In the genomic region with DNA sequence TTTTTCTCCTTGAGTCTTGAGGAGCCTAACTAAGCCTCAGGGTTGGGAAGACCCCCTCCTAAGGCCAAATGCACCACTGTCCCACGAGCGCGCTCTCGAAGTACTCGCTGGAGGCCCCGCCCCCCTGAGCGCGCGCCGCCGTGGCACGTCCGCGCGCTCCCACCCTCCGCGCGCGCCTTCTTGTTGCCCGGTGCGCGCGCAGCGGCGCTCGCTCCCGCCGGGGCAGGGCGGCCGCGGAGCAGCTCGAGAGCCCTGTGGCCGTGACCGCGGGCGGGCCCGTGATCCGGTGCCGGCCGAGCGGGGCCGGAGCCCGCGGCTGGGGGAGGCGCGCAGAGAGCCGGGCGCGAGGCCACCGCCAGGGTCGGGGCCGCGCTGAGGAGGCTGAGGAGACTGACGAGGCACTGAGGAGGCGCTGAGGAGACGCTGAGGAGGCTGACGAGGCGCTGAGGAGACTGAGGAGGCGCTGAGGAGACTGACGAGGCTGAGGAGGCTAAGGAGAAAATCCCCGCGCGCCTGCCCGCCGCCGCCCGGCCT, we compare ENCODE assay signal across 8 mouse cellular contexts. TPM values are rescaled to one million over a fixed set of nuclear protein-coding genes. Genes with fewer than 3 reads are reported as not detected.
DNase-seq lines count a peak whose midpoint lies in the region; ATAC-seq and TF ChIP-seq lines count a peak whose summit lies in the region.

A gene (plus strand): TSS at position 207 of the 534 bp plus-strand sequence.

- peak within 1 kb of the TSS; percentile 98 for H3K9ac ChIP-seq in forebrain, embryonic 15.5 days (replicated peaks)
- H3K9ac ChIP-seq in liver, postnatal 0 days (replicated peaks) = peak within 1 kb of the TSS; percentile 75
- H3K9ac ChIP-seq in neural tube, embryonic 15.5 days (replicated peaks) = peak within 1 kb of the TSS; percentile 99

- H3K27ac ChIP-seq in forebrain, embryonic 15.5 days (replicated peaks) = peak within 1 kb of the TSS; percentile 100
- H3K27ac ChIP-seq in liver, postnatal 0 days (ENCODE audit: low read depth) = peak within 1 kb of the TSS; percentile 78
- H3K27ac ChIP-seq in neural tube, embryonic 15.5 days (replicated peaks) = peak within 1 kb of the TSS; percentile 99

- TF ChIP-seq EP300 in liver, postnatal 0 days (IDR thresholded peaks at IDR 0.05; ENCODE audit: low read depth) = no peak

- peak; percentile 35 to 44 for DNase-seq in CD8-positive naive resting alpha-beta T cell, adult 2 months (ENCODE audit: low read depth in 2 of 2, low spot score in 2 of 2)
- peak; percentile 44 for DNase-seq in c-Kit-positive CD71-positive TER-119-positive erythroid progenitor cells, embryonic 14.5 days (ENCODE audit: low spot score)
- peak; percentile 89 for DNase-seq in heart, postnatal 25 days (ENCODE audit: low spot score)
- peak; percentile 90 for DNase-seq in layer of hippocampus, adult 11-12 months (ENCODE audit: low spot score)
- peak; percentile 87 for DNase-seq in liver, postnatal 0 days
- peak; percentile 94 for DNase-seq in testis, postnatal 10 days (ENCODE audit: low spot score)

- intact Hi-C loops in heart, postnatal 25 days (cut with DNase I) = loop anchor here (2.0 to 10.0 kb wide), 6 partner anchors 36 to 488 kb away; a partner anchor contains a TSS

- peaks cover 31% of the 10 kb centered on the region for H3K4me1 ChIP-seq in forebrain, embryonic 15.5 days
- H3K4me1 ChIP-seq in liver, postnatal 0 days (ENCODE audit: insufficient read depth) = peaks cover 3% of the 10 kb centered on the region; the same call in 1 of the 2 replicates
- peaks cover 32% of the 10 kb centered on the region for H3K4me1 ChIP-seq in neural tube, embryonic 15.5 days

- peak within 1 kb of the TSS; percentile 68 for H3K4me3 ChIP-seq in forebrain, embryonic 15.5 days
- peak within 1 kb of the TSS; percentile 76 for H3K4me3 ChIP-seq in liver, postnatal 0 days (ENCODE audit: low read depth, low read length)
- peak within 1 kb of the TSS; percentile 98 for H3K4me3 ChIP-seq in neural tube, embryonic 15.5 days (replicated peaks)

- H3K36me3 ChIP-seq in forebrain, embryonic 15.5 days = no peaks in the 10 kb centered on the region
- H3K36me3 ChIP-seq in liver, postnatal 0 days (replicated peaks; ENCODE audit: insufficient read depth, low read length) = no peaks in the 10 kb centered on the region
- no peaks in the 10 kb centered on the region for H3K36me3 ChIP-seq in neural tube, embryonic 15.5 days

- peak; percentile 96 for ATAC-seq in forebrain, embryonic 15.5 days (replicated peaks)
- peak; percentile 92 for ATAC-seq in liver, postnatal 0 days
- ATAC-seq in neural tube, embryonic 15.5 days (ENCODE audit: low FRiP score) = peak; percentile 92

- TF ChIP-seq CTCF in liver, postnatal 0 days (IDR thresholded peaks at IDR 0.05; ENCODE audit: low read depth) = 0 out of 2 replicates have a peak, but pooled peaks have one; percentile 12

- under 1% methylated on average over 65 of the region's 67 CpGs for WGBS in forebrain, embryonic 15.5 days
- 1% methylated on average over 54 of the region's 67 CpGs for WGBS in liver, postnatal 0 days (ENCODE audit: insufficient replicate concordance)
- under 1% methylated on average over 58 of the region's 67 CpGs for WGBS in neural tube, embryonic 15.5 days

- H3K27me3 ChIP-seq in forebrain, embryonic 15.5 days = no peaks in the 10 kb centered on the region
- H3K27me3 ChIP-seq in liver, postnatal 0 days (ENCODE audit: insufficient read depth, low read length) = peaks cover 5% of the 10 kb centered on the region; the same call in 1 of the 2 replicates
- H3K27me3 ChIP-seq in neural tube, embryonic 15.5 days (replicated peaks) = no peaks in the 10 kb centered on the region

- no peaks in the 10 kb centered on the region for H3K9me3 ChIP-seq in forebrain, embryonic 15.5 days
- H3K9me3 ChIP-seq in liver, postnatal 0 days (ENCODE audit: low read length) = no peaks in the 10 kb centered on the region
- H3K9me3 ChIP-seq in neural tube, embryonic 15.5 days (replicated peaks) = no peaks in the 10 kb centered on the region

- H3K4me2 ChIP-seq in forebrain, embryonic 15.5 days (replicated peaks) = peak within 1 kb of the TSS; percentile 68
- peak within 1 kb of the TSS; percentile 87 for H3K4me2 ChIP-seq in liver, postnatal 0 days (ENCODE audit: low read depth, low read length)
- H3K4me2 ChIP-seq in neural tube, embryonic 15.5 days = peak within 1 kb of the TSS; percentile 61

RNA-seq across cellular contexts. Expression of the gene that starts here (rescaled TPM):
- polyA plus RNA-seq in forebrain, embryonic 15.5 days (2015; fragmentation: Nextera tagmentation; extraction: Ambion mirVana) = 12.5 and 13.0 TPM in 2 replicates
- 10 to 100 TPM; 41.8 to 46.0 TPM for total RNA-seq in heart, postnatal 25 days (2021)
- 0.83 and 0.85 TPM in 2 replicates for polyA plus RNA-seq in liver, postnatal 0 days (2015; fragmentation: Nextera tagmentation; extraction: Ambion mirVana)
- polyA plus RNA-seq in neural tube, embryonic 15.5 days (2015; fragmentation: Nextera tagmentation; extraction: Ambion mirVana) = 11.1 and 12.8 TPM in 2 replicates

Comparison
In these comparisons a context has a peak if more than half of its experiments do, and no peak if none do; other contexts are left out.
1. Peak in every context shown above with its lines: DNase-seq, ATAC-seq, H3K4me3 ChIP-seq and H3K27ac ChIP-seq.
2. Peak in DNase-seq, ATAC-seq, H3K4me3 ChIP-seq, H3K27ac ChIP-seq, H3K9ac ChIP-seq and H3K4me2 ChIP-seq in liver, postnatal 0 days; RNA of the gene not detected or under 1 TPM.
3. DNase-seq: peak in every context shown above with its lines; median percentile 94 in testis, postnatal 10 days; 90 in layer of hippocampus, adult 11-12 months; 89 in heart, postnatal 25 days; 87 in liver, postnatal 0 days; 44 in c-Kit-positive CD71-positive TER-119-positive erythroid progenitor cells, embryonic 14.5 days; 40 in CD8-positive naive resting alpha-beta T cell, adult 2 months.